ENCODE assay signal across 22 mouse cellular contexts in the genomic region with DNA sequence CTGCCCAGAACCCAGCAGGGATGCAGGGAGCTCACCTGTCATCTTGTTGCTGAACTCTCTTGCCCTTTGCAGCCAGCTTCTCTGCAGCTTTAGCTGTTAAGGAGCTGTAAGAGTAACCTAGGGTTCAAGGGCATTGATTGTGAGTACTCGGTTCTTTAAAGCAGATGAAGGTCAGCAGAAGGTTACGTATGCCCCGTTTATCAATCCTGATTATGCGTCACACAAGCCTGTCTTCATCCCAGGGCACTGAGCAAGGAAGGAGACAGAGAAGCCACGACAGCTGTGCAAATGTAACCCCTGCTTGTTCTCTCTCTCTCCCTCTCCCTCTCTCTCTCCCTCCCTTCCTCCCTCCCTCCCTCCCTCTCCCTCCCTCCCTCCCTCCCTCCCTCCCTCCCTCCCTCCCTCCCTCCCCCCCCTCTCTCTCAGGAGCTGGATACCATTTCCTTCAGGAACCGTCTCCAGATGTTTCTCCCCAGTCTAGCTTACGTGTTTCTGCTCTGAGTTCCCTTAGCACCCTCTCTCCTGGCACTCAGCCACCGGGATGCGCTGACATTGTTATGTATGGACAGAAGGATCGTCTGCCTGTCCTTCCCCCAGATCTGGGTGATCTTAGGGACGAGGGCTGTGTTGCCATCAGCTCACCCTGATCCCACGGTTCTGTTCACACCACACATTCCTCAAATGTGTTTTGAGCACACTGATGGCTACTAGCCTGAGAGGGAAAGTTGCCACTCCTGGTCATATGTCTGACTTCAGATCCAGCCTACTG. TPM values are rescaled to one million over a fixed set of nuclear protein-coding genes. Genes with fewer than 3 reads are reported as not detected.
DNase-seq lines count a peak whose midpoint lies in the region; ATAC-seq and TF ChIP-seq lines count a peak whose summit lies in the region.
"Had no signal": no experiment of that assay in that cellular context is flagged by ENCODE, and none has a peak within 500 bp of the region (broad histone marks: within the 10 kb centered on the region; RNA-seq: fewer than 3 reads in every experiment).

No protein-coding gene starts in this region.

- no peak overlapping the region for H3K27ac ChIP-seq in lung, embryonic 14.5 days (ENCODE audit: low read depth)
- no peak overlapping the region for H3K27ac ChIP-seq in lung, postnatal 0 days (ENCODE audit: low read length)
- H3K27ac ChIP-seq: embryonic facial prominence, embryonic 15.5 days; forebrain, embryonic 15.5 days; heart, embryonic 13.5 days; hindbrain, embryonic 15.5 days had no signal

- H3K27me3 ChIP-seq in lung, embryonic 14.5 days (ENCODE audit: insufficient read depth, low read length): no peaks in the 10 kb centered on the region
- H3K27me3 ChIP-seq in lung, postnatal 0 days (replicated peaks; ENCODE audit: insufficient read depth, low read length): no peaks in the 10 kb centered on the region
- H3K27me3 ChIP-seq: embryonic facial prominence, embryonic 15.5 days; forebrain, embryonic 15.5 days; hindbrain, embryonic 15.5 days had no signal

- no peak for TF ChIP-seq EP300 in lung, postnatal 0 days (IDR thresholded peaks at IDR 0.05)

- DNase-seq in adrenal gland, postnatal 14 days: peak; percentile 24
- no peak for DNase-seq in adrenal gland, postnatal 4 days (ENCODE audit: low spot score in 2 of 2)
- DNase-seq in lung, embryonic 14.5 days: peak; percentile 29
- no peak for DNase-seq in lung, postnatal 0 days (ENCODE audit: low spot score)
- DNase-seq in testis, postnatal 10 days (ENCODE audit: low spot score): peak; percentile 59
- DNase-seq in testis, postnatal 14 days (ENCODE audit: low spot score): no peak
- DNase-seq: adrenal gland, adult 8-10 months; cerebellum, adult 2 months; embryo, embryonic 11 days; gastrocnemius, postnatal 36 days; heart, adult 11 months; heart, postnatal 36 days had no signal

- no peak overlapping the region for H3K4me3 ChIP-seq in lung, embryonic 14.5 days (ENCODE audit: low read depth, low read length)
- H3K4me3 ChIP-seq in lung, postnatal 0 days (ENCODE audit: low read depth, low read length): no peak overlapping the region
- H3K4me3 ChIP-seq: embryonic facial prominence, embryonic 15.5 days; erythroblast, embryonic 14.5 days; forebrain, embryonic 15.5 days; heart, embryonic 13.5 days; hindbrain, embryonic 15.5 days had no signal

- H3K36me3 ChIP-seq in lung, embryonic 14.5 days (ENCODE audit: insufficient read depth): no peaks in the 10 kb centered on the region
- H3K36me3 ChIP-seq in lung, postnatal 0 days (ENCODE audit: insufficient read depth, low read length): no peaks in the 10 kb centered on the region
- H3K36me3 ChIP-seq: embryonic facial prominence, embryonic 15.5 days; forebrain, embryonic 15.5 days; heart, embryonic 13.5 days; hindbrain, embryonic 15.5 days had no signal

- WGBS in lung, embryonic 14.5 days: 9% methylated on average over 12 of the region's 12 CpGs
- 19% methylated on average over 12 of the region's 12 CpGs for WGBS in lung, postnatal 0 days

- no peaks in the 10 kb centered on the region for H3K4me1 ChIP-seq in lung, embryonic 14.5 days (ENCODE audit: insufficient read depth)
- no peaks in the 10 kb centered on the region for H3K4me1 ChIP-seq in lung, postnatal 0 days (ENCODE audit: insufficient read depth, low read depth, low read length)
- H3K4me1 ChIP-seq: embryonic facial prominence, embryonic 15.5 days; forebrain, embryonic 15.5 days; hindbrain, embryonic 15.5 days had no signal

- H3K9me3 ChIP-seq in lung, embryonic 14.5 days (ENCODE audit: low read depth, low read length): no peaks in the 10 kb centered on the region
- no peaks in the 10 kb centered on the region for H3K9me3 ChIP-seq in lung, postnatal 0 days (ENCODE audit: low read length)
- H3K9me3 ChIP-seq: embryonic facial prominence, embryonic 15.5 days; forebrain, embryonic 15.5 days; heart, embryonic 13.5 days; hindbrain, embryonic 15.5 days had no signal

- no peak overlapping the region for H3K4me2 ChIP-seq in lung, embryonic 14.5 days
- no peak overlapping the region for H3K4me2 ChIP-seq in lung, postnatal 0 days (replicated peaks; ENCODE audit: low read depth, low read length)
- H3K4me2 ChIP-seq: embryonic facial prominence, embryonic 15.5 days; forebrain, embryonic 15.5 days; heart, embryonic 13.5 days; hindbrain, embryonic 15.5 days had no signal

- H3K9ac ChIP-seq in lung, embryonic 14.5 days: no peak overlapping the region
- H3K9ac ChIP-seq in lung, postnatal 0 days (replicated peaks; ENCODE audit: low read depth): no peak overlapping the region
- H3K9ac ChIP-seq: embryonic facial prominence, embryonic 15.5 days; forebrain, embryonic 15.5 days; heart, embryonic 13.5 days; hindbrain, embryonic 15.5 days had no signal

- no peak for TF ChIP-seq CTCF in lung, embryonic 14.5 days (IDR thresholded peaks at IDR 0.05; ENCODE audit: low read depth)
- TF ChIP-seq CTCF in lung, postnatal 0 days (IDR thresholded peaks at IDR 0.05): no peak

- ATAC-seq in lung, embryonic 14.5 days (ENCODE audit: insufficient read depth): no peak
- no peak for ATAC-seq in lung, postnatal 0 days
- no peak for ATAC-seq in erythroid progenitor cell, adult 5-6 weeks (replicated peaks; ENCODE audit: low FRiP score, poor library complexity, severe bottlenecking)

RNA-seq across cellular contexts. Expression of gene A930018P22Rik, which starts 10.7 kb away (rescaled TPM):
- total RNA-seq in adrenal gland, postnatal 14 days (2021): 1.1 and 2.4 TPM in 2 replicates
- total RNA-seq in adrenal gland, postnatal 4 days (2021): 1 to 10 TPM in 1 of 2 experiments, under 1 TPM in 1; 0.76 to 1.2 TPM
- not detected in 2 replicates for polyA plus RNA-seq in lung, embryonic 14.5 days (2014; fragmentation: Nextera tagmentation; extraction: Ambion mirVana)
- 0.14 TPM in 1 of 2 replicates, not detected in the other for polyA plus RNA-seq in lung, postnatal 0 days (2015; fragmentation: Nextera tagmentation; extraction: Ambion mirVana)
- 1.7 TPM in 1 of 2 replicates, not detected in the other for total RNA-seq in erythroid progenitor cell, adult 5-6 weeks (2015; ENCODE audit: low replicate concordance)
- total RNA-seq in erythroid progenitor cell, adult 5-6 weeks (2017; ENCODE audit: low replicate concordance): not detected in 2 replicates
- total RNA-seq: ES-E14 had no signal
- polyA plus RNA-seq: embryonic facial prominence, embryonic 11.5 days; embryonic facial prominence, embryonic 15.5 days; forebrain, embryonic 11.5 days; forebrain, embryonic 15.5 days; hindbrain, embryonic 11.5 days; hindbrain, embryonic 15.5 days had no signal

RNA-seq across cellular contexts. Expression of gene Cd59a, which starts 37.6 kb away (rescaled TPM):
- 47.4 and 51.9 TPM in 2 replicates for total RNA-seq in adrenal gland, postnatal 14 days (2021)
- 10 to 100 TPM; 26.6 to 28.4 TPM for total RNA-seq in adrenal gland, postnatal 4 days (2021)
- 17.8 and 18.4 TPM in 2 replicates for polyA plus RNA-seq in lung, embryonic 14.5 days (2014; fragmentation: Nextera tagmentation; extraction: Ambion mirVana)
- 32.4 and 33.2 TPM in 2 replicates for polyA plus RNA-seq in lung, postnatal 0 days (2015; fragmentation: Nextera tagmentation; extraction: Ambion mirVana)
- total RNA-seq in erythroid progenitor cell, adult 5-6 weeks (2015; ENCODE audit: low replicate concordance): 47.9 and 52.0 TPM in 2 replicates
- 38.4 and 43.1 TPM in 2 replicates for total RNA-seq in erythroid progenitor cell, adult 5-6 weeks (2017; ENCODE audit: low replicate concordance)

Comparison
In these comparisons a context has a peak if more than half of its experiments do, and no peak if none do; other contexts are left out.
1. DNase-seq: peak in adrenal gland, postnatal 14 days (single experiment), lung, embryonic 14.5 days (single experiment) and testis, postnatal 10 days (single experiment); none in adrenal gland, postnatal 4 days (0 of 2), lung, postnatal 0 days (single experiment) and testis, postnatal 14 days (single experiment).